Mouse (Mus musculus) heart, postnatal 0 days (tissue): ENCODE measurements around the gene Emd. TPM values are rescaled to one million over a fixed set of nuclear protein-coding genes. Genes with fewer than 3 reads are reported as not detected.

Source experiments
- ATAC-seq: fragments of 200-750 bp; cut with Nextera tagmentation; 2 replicates; pipeline ENCODE4 v1.8.0; 2017; ENCODE audit warnings: low read depth, moderate number of reproducible peaks, moderate library complexity; ENCODE audit not compliant: insufficient read depth
- DNase-seq: peaks from one replicate; pipeline ENCODE4 v3.0.0-alpha.2; 2016; ENCODE audit warnings: low spot score
- H3K27ac ChIP-seq: fragments of 300-500 bp; sonication (generic); 2 replicates; pipeline ENCODE4 v1.5.1; 2014; ENCODE audit warnings: low read depth, mild to moderate bottlenecking
- H3K27me3 ChIP-seq: fragments of 300-500 bp; sonication (generic); 2 replicates; pipeline ENCODE4 v1.6.1; 2014; ENCODE audit warnings: low read length, mixed read lengths; ENCODE audit not compliant: control insufficient read depth, insufficient read depth
- H3K36me3 ChIP-seq: fragments of 300-500 bp; sonication (generic); replicated peaks from 2 replicates; pipeline ENCODE4 v1.6.1; 2014; ENCODE audit warnings: low read length, mixed read lengths; ENCODE audit not compliant: control insufficient read depth, insufficient read depth
- H3K4me1 ChIP-seq: fragments of 300-500 bp; sonication (generic); 2 replicates; pipeline ENCODE4 v1.6.1; 2014; ENCODE audit warnings: antibody characterized with exemption; ENCODE audit not compliant: control insufficient read depth, insufficient read depth
- H3K4me2 ChIP-seq: fragments of 300-500 bp; sonication (generic); 2 replicates; pipeline ENCODE4 v1.6.1; 2014; ENCODE audit warnings: low read depth, mild to moderate bottlenecking, low read length, moderate library complexity
- H3K4me3 ChIP-seq: fragments of 300-500 bp; sonication (generic); 2 replicates; pipeline ENCODE4 v1.5.1; 2014; ENCODE audit warnings: low read depth, low read length
- H3K9ac ChIP-seq: fragments of 300-500 bp; sonication (generic); replicated peaks from 2 replicates; pipeline ENCODE4 v1.6.1; 2014; ENCODE audit warnings: low read depth, low read length, mixed read lengths
- H3K9me3 ChIP-seq: fragments of 300-500 bp; sonication (generic); replicated peaks from 2 replicates; pipeline ENCODE4 v1.6.1; 2016; ENCODE audit warnings: low read length; ENCODE audit not compliant: control insufficient read depth
- CTCF ChIP-seq: IDR thresholded peaks from 2 replicates; pipeline ENCODE4 v1.5.1; 2016; ENCODE audit warnings: antibody characterized with exemption, control low read depth, low read depth
- EP300 ChIP-seq: IDR thresholded peaks from 2 replicates; pipeline ENCODE4 v1.6.1; 2016; ENCODE audit warnings: antibody characterized with exemption, low read depth
- WGBS: fragments of 180-500 bp; shearing (Covaris S2); extraction: QIAGEN DNeasy Blood & Tissue Kit; methylation state at CpG from one replicate; pipeline ENCODE4 v1.1.7; 2014; 5-methylcytosine and 5-hydroxymethylcytosine counted together
- polyA plus RNA-seq: library from polyadenylated mRNA; unstranded; fragments of >200 nt; fragmentation: Nextera tagmentation; extraction: Ambion mirVana; gene quantifications from 2 replicates; pipeline ENCODE4 v1.2.1, GENCODE M21; 2015
- total RNA-seq: library from RNA; depleted of rRNA; stranded (reverse); fragments of >200 nt; gene quantifications from 2 replicates; pipeline ENCODE4 v1.2.3, GENCODE M21; 2014; ENCODE audit warnings: low replicate concordance

Emd gene
- total and polyA plus RNA-seq, 2 experiments from 2014 or later = 13.1 to 34.4 TPM

GRCm38 (mm10) chrX:74240332-74240731 lies 14.2 kb upstream of the Emd start:
- ATAC-seq = no peak
- 81% methylated on average over 4 of the region's 4 CpGs for WGBS

GRCm38 (mm10) chrX:74243396-74243795 lies 11.1 kb upstream of the Emd start:
- H3K9me3 ChIP-seq = no peaks in the 10 kb centered on the region
- WGBS = 57% methylated on average over 2 of the region's 2 CpGs
- 0 out of 2 replicates have a peak, but pooled peaks cover 7% of the 10 kb centered on the region for H3K4me1 ChIP-seq
- ATAC-seq (no peak), DNase-seq (no peak)
- H3K27me3 ChIP-seq = no peaks in the 10 kb centered on the region
- H3K27ac ChIP-seq = peak overlapping the region; percentile 96
- peak overlapping the region; percentile 67 for H3K4me2 ChIP-seq
- peak overlapping the region; percentile 57 for H3K4me3 ChIP-seq
- TF ChIP-seq EP300 (no peak), CTCF (no peak)
- peaks cover 46% of the 10 kb centered on the region for H3K36me3 ChIP-seq
- H3K9ac ChIP-seq = no peak overlapping the region

More at GRCm38 (mm10) chrX:74240332-74240731, 14.2 kb upstream of the Emd start:
- no peaks in the 10 kb centered on the region for H3K27me3 ChIP-seq
- no peaks in the 10 kb centered on the region for H3K9me3 ChIP-seq
- 0 out of 2 replicates have a peak, but pooled peaks cover 7% of the 10 kb centered on the region for H3K4me1 ChIP-seq
- H3K4me2 ChIP-seq = no peak overlapping the region
- H3K9ac ChIP-seq = no peak overlapping the region
- H3K4me3 ChIP-seq = no peak overlapping the region
- TF ChIP-seq CTCF (no peak), EP300 (no peak)
- no peak overlapping the region for H3K27ac ChIP-seq
- no peak for DNase-seq
- H3K36me3 ChIP-seq = peaks cover 71% of the 10 kb centered on the region

GRCm38 (mm10) chrX:74243807-74244206 lies 10.7 kb upstream of the Emd start:
- Histone ChIP-seq H3K9ac (peak overlapping the region; percentile 33; the same call in 1 of the 2 replicates), H3K4me3 (peak overlapping the region; percentile 57), H3K27me3 (no peaks in the 10 kb centered on the region), H3K9me3 (no peaks in the 10 kb centered on the region), H3K4me1 (0 out of 2 replicates have a peak, but pooled peaks cover 7% of the 10 kb centered on the region), H3K36me3 (peaks cover 41% of the 10 kb centered on the region), H3K4me2 (peak overlapping the region; percentile 67), H3K27ac (peak overlapping the region; percentile 96)
- TF ChIP-seq EP300 (no peak), CTCF (no peak)
- 49% methylated on average over 3 of the region's 3 CpGs for WGBS
- no peak for ATAC-seq
- no peak for DNase-seq

- Histone ChIP-seq H3K36me3 (peaks cover 33% of the 10 kb centered on the region), H3K4me3 (peak overlapping the region; percentile 57), H3K9ac (peak overlapping the region; percentile 84; the same call in 1 of the 2 replicates), H3K9me3 (no peaks in the 10 kb centered on the region), H3K4me2 (peak overlapping the region; percentile 67), H3K4me1 (0 out of 2 replicates have a peak, but pooled peaks cover 7% of the 10 kb centered on the region), H3K27me3 (no peaks in the 10 kb centered on the region), H3K27ac (peak overlapping the region; percentile 96)
- ATAC-seq (peak; percentile 54), DNase-seq (peak; percentile 79)
- TF ChIP-seq EP300 (0 out of 2 replicates have a peak, but pooled peaks have one; percentile 51), CTCF (no peak)
- 14% methylated on average over 3 of the region's 3 CpGs for WGBS
These were observed 9.8 kb upstream of the Emd start for GRCm38 (mm10) chrX:74244614-74245083.

GRCm38 (mm10) chrX:74245107-74245506 lies 9.4 kb upstream of the Emd start:
- Histone ChIP-seq H3K4me3 (peak overlapping the region; percentile 57), H3K36me3 (peaks cover 28% of the 10 kb centered on the region), H3K27ac (peak overlapping the region; percentile 96), H3K9ac (peak overlapping the region; percentile 84), H3K4me2 (peak overlapping the region; percentile 67), H3K27me3 (no peaks in the 10 kb centered on the region), H3K4me1 (0 out of 2 replicates have a peak, but pooled peaks cover 7% of the 10 kb centered on the region), H3K9me3 (no peaks in the 10 kb centered on the region)
- ATAC-seq (no peak), DNase-seq (no peak)
- TF ChIP-seq EP300 (no peak), CTCF (no peak)
- 23% methylated on average over 1 of the region's 1 CpGs for WGBS
